Mouse (Mus musculus): ENCODE data around the gene Fubp3. TPM values are rescaled to one million over a fixed set of nuclear protein-coding genes. Genes with fewer than 3 reads are reported as not detected.

Gene Fubp3
- total RNA-seq (2023): 4.9 and 6.0 TPM in 2 replicates

GRCm38 (mm10) chr2:31572051-31572914, at the start of gene Fubp3:
Fubp3 (plus strand) TSS chr2:31572651.

DNA sequence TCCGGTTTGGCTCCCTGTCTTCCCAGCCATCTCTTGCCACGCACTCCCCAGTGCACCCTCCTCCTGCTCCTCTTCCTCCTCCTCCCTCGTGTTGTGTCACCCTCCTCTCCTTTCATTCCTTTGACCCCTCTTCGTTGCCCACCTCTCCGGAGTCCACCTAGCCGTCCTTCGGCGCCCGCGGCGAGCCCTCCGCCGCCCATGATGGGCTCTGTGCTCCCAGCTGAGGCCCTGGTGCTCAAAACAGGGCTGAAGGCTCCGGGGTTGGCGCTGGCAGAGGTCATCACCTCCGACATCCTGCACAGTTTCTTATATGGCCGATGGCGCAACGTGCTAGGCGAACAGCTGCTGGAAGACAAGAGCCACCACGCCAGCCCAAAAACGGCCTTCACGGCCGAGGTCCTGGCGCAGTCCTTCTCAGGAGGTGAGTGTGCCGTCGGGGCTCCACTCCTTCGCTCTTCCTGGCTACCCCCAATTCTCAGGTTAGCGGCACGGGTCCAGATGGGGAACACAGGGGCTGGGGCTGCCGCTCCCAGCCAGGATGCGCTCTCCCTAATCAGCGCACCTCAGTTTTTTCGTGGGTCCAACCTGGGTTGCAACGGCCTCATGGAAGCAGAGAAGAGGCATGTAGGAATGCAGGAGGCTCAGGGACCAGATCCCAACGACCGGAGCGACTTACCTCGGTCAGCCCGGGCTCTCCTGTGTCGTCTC, 67.6 kb downstream of the Fubp3 start, which contains the start of gene Prdm12:
TSS of gene Prdm12 (plus strand) at position 137 of the 708 bp plus-strand sequence.

Other genes with a start within 250 kb of the Fubp3 start
- gene Ass1, start 102.4 kb upstream of the Fubp3 start, total RNA-seq (2023): 62.9 and 69.8 TPM in 2 replicates
- not detected in 2 replicates for gene Prdm12, start 67.4 kb downstream of the Fubp3 start, total RNA-seq (2023)
- 10.6 and 13.5 TPM in 2 replicates for gene Exosc2, start 98.1 kb downstream of the Fubp3 start, total RNA-seq (2023)
- gene Abl1, start 115.7 kb downstream of the Fubp3 start, total RNA-seq (2023): 27.5 and 38.7 TPM in 2 replicates
- not detected in 2 replicates for gene Qrfp, start 237.9 kb downstream of the Fubp3 start, total RNA-seq (2023)